Mouse (Mus musculus) liver, embryonic 12.5 days (tissue): Measurements from ENCODE around the gene Wdr46. TPM values are rescaled to one million over a fixed set of nuclear protein-coding genes. Genes with fewer than 3 reads are reported as not detected.
"Not testable (repeated sequence)": the region's sequence is repeated elsewhere in the genome, so short reads cannot be mapped to it uniquely, and the experiment has no call there.

Source experiments
- ATAC-seq: fragments of 200-750 bp; cut with Nextera tagmentation; 2 replicates; pipeline ENCODE4 v1.8.0; 2017; ENCODE audit warnings: moderate number of reproducible peaks, mild to moderate bottlenecking, moderate library complexity
- H3K27ac ChIP-seq: fragments of 300-500 bp; sonication (generic); 2 replicates; pipeline ENCODE4 v1.5.1; 2016; ENCODE audit warnings: mild to moderate bottlenecking
- H3K27me3 ChIP-seq: fragments of 300-500 bp; sonication (generic); replicated peaks from 2 replicates; pipeline ENCODE4 v1.6.1; 2016; ENCODE audit warnings: mild to moderate bottlenecking, moderate library complexity
- H3K36me3 ChIP-seq: fragments of 300-500 bp; sonication (generic); 2 replicates; pipeline ENCODE4 v1.6.1; 2016; ENCODE audit warnings: mild to moderate bottlenecking, moderate library complexity
- H3K4me1 ChIP-seq: fragments of 300-500 bp; sonication (generic); 2 replicates; pipeline ENCODE4 v1.6.1; 2016
- H3K4me2 ChIP-seq: fragments of 300-500 bp; sonication (generic); 2 replicates; pipeline ENCODE4 v1.6.1; 2016; ENCODE audit warnings: mild to moderate bottlenecking, moderate library complexity
- H3K4me3 ChIP-seq: fragments of 300-500 bp; sonication (generic); 2 replicates; pipeline ENCODE4 v1.5.1; 2016; ENCODE audit warnings: mild to moderate bottlenecking, moderate library complexity
- H3K9ac ChIP-seq: fragments of 300-500 bp; sonication (generic); 2 replicates; pipeline ENCODE4 v1.6.1; 2016; ENCODE audit warnings: mild to moderate bottlenecking, moderate library complexity
- H3K9me3 ChIP-seq: fragments of 300-500 bp; sonication (generic); replicated peaks from 2 replicates; pipeline ENCODE4 v1.6.1; 2016; ENCODE audit warnings: mild to moderate bottlenecking, moderate library complexity
- WGBS: fragments of 180-500 bp; shearing (Covaris S2); methylation state at CpG from one replicate; pipeline ENCODE4 v1.1.7; 2016; ENCODE audit not compliant: insufficient replicate concordance; 5-methylcytosine and 5-hydroxymethylcytosine counted together
- polyA plus RNA-seq: library from polyadenylated mRNA; unstranded; fragments of >200 nt; fragmentation: Nextera tagmentation; extraction: Ambion mirVana; gene quantifications from 2 replicates; pipeline ENCODE4 v1.2.1, GENCODE M21; 2016

The Wdr46 gene
- polyA plus RNA-seq = 49.4 and 52.7 TPM in 2 replicates

DNA sequence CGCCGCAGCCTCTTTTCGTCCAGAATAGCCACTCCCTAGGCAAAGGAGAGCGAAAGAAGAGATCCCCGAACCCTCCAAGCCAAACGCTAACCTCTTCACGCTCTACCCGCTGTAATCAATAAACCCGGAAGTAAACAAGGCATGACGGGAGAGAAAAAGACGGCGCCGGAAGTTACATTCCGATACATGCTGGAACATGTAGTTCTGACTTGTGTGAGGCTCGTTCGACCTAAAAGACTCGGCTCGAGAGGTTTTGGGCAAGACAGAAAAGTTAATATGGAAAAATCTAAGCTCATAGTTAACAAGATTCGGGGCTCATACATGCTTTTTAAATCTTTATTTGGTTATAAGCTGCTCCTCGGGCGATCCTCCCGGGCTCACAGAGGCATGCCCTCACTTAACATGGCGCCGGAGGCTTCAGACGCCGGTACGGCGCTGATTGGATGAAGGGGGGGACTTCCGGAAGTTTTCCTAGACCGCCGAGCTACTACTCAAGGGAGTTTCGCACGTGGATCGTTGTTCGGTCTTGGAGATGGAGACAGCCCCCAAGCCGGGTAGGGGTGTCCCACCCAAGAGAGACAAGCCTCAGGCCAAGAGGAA lies at the start of gene Wdr46, which contains the start of gene Pfdn6:
Gene Wdr46, plus strand, starts transcription at position 455 of the 600 bp plus-strand sequence.
Gene Pfdn6, minus strand, starts transcription at position 138 of the 600 bp plus-strand sequence.
- H3K36me3 ChIP-seq = peaks cover 70% of the 10 kb centered on the region
- H3K9me3 ChIP-seq = no peaks in the 10 kb centered on the region
- WGBS = under 1% methylated on average over 36 of the region's 36 CpGs
- no peaks in the 10 kb centered on the region for H3K27me3 ChIP-seq
- peak; percentile 88 for ATAC-seq
- peak within 1 kb of the TSS; percentile 77 for H3K27ac ChIP-seq
- H3K4me1 ChIP-seq = peaks cover 38% of the 10 kb centered on the region
- H3K4me2 ChIP-seq = peak within 1 kb of the TSS; percentile 98
- peak within 1 kb of the TSS; percentile 91 for H3K4me3 ChIP-seq
- peak within 1 kb of the TSS; percentile 93 for H3K9ac ChIP-seq

DNA sequence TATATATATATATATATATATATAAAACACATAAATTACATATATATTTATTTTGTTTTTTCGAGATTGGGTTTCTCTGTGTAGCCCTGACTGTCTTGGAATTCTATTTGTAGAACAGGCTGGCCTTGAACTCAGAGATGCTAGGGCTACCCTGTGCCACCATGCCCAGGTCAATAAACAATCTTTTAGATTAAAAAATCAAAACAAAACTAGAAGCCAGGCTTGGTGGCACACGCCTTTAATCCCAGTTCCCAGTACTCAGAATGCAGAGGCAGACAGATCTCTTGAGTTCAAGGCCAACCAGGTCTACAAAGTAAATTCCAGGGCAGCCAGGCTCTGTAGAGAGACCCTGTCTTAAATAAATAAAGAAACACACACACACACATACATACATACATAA lies 49.1 kb upstream of the Wdr46 start:
- Histone ChIP-seq H3K36me3 (peaks cover 14% of the 10 kb centered on the region), H3K27me3 (no peaks in the 10 kb centered on the region), H3K4me3 (no peak overlapping the region), H3K4me2 (0 out of 2 replicates have a peak overlapping the region, but pooled peaks have one; percentile 20), H3K27ac (no peak overlapping the region), H3K9ac (no peak overlapping the region), H3K9me3 (no peaks in the 10 kb centered on the region), H3K4me1 (peaks cover 24% of the 10 kb centered on the region)
- ATAC-seq = no peak
- WGBS = 45% methylated on average over 2 of the region's 2 CpGs

DNA sequence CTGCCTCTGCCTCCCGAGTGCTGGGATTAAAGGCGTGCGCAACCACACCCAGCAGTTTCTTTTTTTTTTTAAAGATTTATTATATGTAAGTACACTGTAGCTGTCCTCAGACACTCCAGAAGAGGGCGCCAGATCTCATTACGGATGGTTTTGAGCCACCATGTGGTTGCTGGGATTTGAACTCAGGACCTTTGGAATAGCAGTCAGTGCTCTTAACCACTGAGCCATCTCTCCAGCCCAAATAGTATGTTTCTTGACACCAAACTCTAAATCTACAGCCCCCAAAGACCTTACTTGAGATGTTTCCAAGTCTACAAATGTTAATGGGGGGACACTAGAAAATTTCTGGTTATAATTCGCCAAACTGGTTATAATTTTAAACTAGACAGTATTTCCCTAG lies 48.6 kb upstream of the Wdr46 start:
- H3K4me1 ChIP-seq = peaks cover 24% of the 10 kb centered on the region
- not testable (repeated sequence) for H3K36me3 ChIP-seq, H3K9ac ChIP-seq, H3K4me3 ChIP-seq, H3K27ac ChIP-seq, H3K9me3 ChIP-seq, H3K27me3 ChIP-seq, H3K4me2 ChIP-seq, ATAC-seq
- WGBS = 61% methylated on average over 6 of the region's 6 CpGs

DNA sequence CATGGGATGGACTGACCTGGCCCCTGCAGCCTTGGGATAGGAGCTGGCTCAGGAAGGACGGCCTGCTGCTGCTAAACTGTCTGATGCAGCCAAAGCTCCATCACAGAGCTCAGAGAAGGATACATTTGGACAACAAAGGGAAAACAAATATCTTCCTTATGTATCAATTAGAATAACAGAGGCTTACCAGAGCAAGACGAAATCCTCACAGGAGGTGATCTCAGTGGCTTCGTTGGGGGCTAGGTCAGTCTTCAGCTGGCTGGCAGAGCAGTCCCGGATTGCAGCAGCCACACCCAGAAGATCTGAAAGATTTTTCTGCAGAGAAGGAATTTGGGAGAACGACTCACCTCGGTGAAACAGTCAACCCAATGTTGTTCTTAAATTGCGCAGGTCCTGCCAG lies 48.0 kb upstream of the Wdr46 start:
- ATAC-seq = no peak
- Histone ChIP-seq H3K27me3 (no peaks in the 10 kb centered on the region), H3K4me3 (no peak overlapping the region), H3K9ac (no peak overlapping the region), H3K9me3 (no peaks in the 10 kb centered on the region), H3K27ac (no peak overlapping the region), H3K4me1 (peaks cover 27% of the 10 kb centered on the region), H3K4me2 (no peak overlapping the region), H3K36me3 (peaks cover 6% of the 10 kb centered on the region; the same call in 1 of the 2 replicates)
- WGBS = 39% methylated on average over 7 of the region's 7 CpGs

DNA sequence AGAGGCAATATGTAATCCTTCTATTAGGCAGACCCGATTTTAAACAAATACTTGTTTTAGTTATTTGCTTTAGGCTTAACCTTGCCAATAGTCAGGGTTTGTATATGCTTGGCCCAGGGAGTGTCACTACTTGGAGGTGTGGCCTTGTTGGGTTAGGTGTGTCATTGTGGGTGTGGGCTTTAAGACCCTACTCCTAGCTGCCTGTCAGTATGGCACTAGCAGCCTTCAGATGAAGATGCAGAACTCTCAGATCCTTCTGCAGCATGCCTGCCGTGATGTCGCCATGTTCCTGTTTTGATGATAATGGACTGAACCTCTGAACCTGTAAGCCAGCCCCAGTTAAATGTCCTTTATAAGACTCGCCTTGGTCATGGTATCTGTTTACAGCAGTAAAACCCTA lies 47.4 kb upstream of the Wdr46 start:
- H3K4me3 ChIP-seq, ATAC-seq, H3K36me3 ChIP-seq, H3K9me3 ChIP-seq, H3K27ac ChIP-seq, H3K27me3 ChIP-seq, H3K9ac ChIP-seq, H3K4me2 ChIP-seq: not testable (repeated sequence)
- peaks cover 27% of the 10 kb centered on the region for H3K4me1 ChIP-seq
- 66% methylated on average over 4 of the region's 4 CpGs for WGBS

DNA sequence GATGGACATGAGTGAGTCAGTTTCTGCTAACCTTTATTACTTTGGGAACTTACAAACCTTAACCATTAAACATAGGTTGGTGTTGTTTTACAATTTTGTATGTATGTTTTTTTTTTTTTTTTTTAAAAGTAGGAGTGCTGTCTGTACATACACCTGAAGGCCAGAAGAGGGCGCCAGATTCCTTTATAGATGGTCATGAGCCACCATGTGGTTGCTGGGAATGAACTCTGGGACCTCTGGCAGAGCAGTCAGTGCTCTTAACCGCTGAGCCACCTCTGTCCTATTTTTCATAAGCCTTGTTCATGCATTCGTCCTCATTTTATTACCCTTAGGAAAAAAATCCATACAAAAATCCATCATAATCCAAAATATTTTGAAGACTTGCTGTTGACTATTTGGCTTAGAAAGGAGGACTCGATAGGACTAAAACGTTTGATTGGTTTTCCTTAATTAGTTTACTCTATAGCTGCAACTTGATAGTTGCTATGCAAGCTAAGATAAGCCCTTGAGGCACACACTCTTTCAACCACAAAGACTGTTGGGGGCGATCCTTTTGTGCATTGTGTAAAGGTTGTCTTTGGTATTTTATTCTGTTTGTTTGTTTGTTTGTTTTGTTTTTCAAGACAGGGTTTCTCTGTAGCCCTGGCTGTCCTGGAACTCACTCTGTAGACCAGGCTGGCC lies 43.2 kb upstream of the Wdr46 start:
- peaks cover 52% of the 10 kb centered on the region for H3K4me1 ChIP-seq
- H3K4me3 ChIP-seq = no peak overlapping the region
- ATAC-seq = no peak
- peak overlapping the region; percentile 52 for H3K27ac ChIP-seq
- H3K9ac ChIP-seq = no peak overlapping the region
- WGBS = 14% methylated on average over 6 of the region's 6 CpGs
- no peak overlapping the region for H3K4me2 ChIP-seq
- no peaks in the 10 kb centered on the region for H3K9me3 ChIP-seq
- H3K36me3 ChIP-seq = no peaks in the 10 kb centered on the region
- no peaks in the 10 kb centered on the region for H3K27me3 ChIP-seq

DNA sequence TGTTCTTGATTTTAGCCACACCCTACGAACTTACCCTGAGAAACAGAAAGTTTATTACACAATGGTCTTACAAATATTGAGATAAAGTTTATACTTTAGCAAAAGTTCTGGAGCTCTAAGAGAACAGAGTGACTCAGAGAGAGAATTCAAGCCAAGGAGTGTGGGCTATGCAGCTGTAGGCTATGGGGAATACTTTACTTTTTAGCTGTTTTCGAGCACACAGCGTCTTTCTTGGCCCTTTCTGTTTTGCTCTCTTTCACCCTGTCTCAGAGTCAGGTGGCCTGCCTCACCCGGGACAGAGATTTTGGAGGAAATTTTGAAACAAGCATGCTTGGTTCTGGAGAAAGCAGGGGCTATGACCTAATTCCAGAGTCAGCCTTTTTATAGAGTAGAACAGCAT lies 42.3 kb upstream of the Wdr46 start:
- not testable (repeated sequence) for H3K27me3 ChIP-seq, H3K9me3 ChIP-seq, ATAC-seq, H3K36me3 ChIP-seq, H3K9ac ChIP-seq, H3K4me2 ChIP-seq, H3K4me3 ChIP-seq
- Histone ChIP-seq H3K4me1 (peaks cover 61% of the 10 kb centered on the region), H3K27ac (peak overlapping the region; percentile 91)
- 72% methylated on average over 4 of the region's 4 CpGs for WGBS

DNA sequence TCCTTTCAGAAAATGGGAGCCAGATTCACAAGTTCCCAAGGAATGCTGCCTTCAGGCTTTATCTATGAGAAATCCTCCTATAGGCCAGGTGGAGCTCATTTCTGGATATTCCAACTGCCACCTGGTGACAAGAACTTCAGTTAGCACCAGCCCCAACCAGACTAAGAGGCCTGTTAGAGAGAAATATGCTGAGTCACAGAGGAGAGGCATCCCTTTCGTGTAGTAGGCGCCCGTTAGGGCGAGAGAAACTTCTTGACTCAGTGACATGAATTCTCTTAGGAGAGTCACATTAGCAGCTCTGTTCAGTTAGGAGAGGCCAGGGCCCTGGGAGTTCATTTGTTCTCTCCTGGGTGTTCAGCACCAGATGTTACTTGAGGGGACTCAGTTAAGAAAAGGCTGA lies 40.8 kb upstream of the Wdr46 start:
- Histone ChIP-seq H3K27me3 (no peaks in the 10 kb centered on the region), H3K9me3 (no peaks in the 10 kb centered on the region), H3K4me2 (peak overlapping the region; percentile 35), H3K4me3 (no peak overlapping the region), H3K27ac (peak overlapping the region; percentile 91), H3K9ac (peak overlapping the region; percentile 46), H3K4me1 (peaks cover 75% of the 10 kb centered on the region), H3K36me3 (no peaks in the 10 kb centered on the region)
- WGBS = 20% methylated on average over 4 of the region's 4 CpGs
- ATAC-seq = peak; percentile 80

DNA sequence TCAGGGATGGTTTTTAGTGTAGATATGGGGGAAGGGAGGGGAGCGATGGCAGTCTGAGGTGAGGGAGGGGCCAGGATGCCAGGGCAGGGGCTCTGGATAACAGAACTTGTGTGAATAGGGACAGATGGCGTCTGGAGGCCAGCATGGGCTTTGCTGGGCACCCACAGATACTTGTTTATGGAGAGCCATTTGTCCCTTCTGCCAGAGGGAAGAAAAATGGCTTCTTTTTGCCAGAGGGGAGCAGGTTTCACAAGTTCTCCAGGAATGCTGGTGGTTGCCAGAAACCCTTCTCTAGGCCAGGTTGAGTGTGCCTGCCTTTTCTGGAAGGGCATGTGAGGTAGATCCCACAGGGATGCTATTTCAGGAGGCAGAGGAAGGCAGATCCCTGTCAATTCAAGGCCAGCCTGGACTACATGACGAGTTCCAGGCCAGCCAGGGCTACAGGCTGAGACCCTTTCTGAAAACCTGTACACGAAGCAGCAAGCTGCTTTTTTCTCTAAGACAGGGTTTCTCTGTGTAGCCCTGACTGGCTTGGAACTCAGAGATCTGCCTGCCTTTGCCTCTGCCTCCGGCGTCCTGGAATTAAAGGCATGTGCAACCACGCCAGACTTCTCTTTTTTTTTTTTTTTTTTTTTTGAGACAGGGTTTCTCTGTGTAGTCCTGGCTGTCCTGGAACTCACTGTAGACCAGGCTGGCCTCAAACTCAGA lies 40.0 kb upstream of the Wdr46 start:
- Histone ChIP-seq H3K27me3 (no peaks in the 10 kb centered on the region), H3K36me3 (no peaks in the 10 kb centered on the region), H3K4me2 (peak overlapping the region; percentile 35), H3K4me3 (no peak overlapping the region), H3K9me3 (no peaks in the 10 kb centered on the region), H3K9ac (peak overlapping the region; percentile 46), H3K4me1 (peaks cover 81% of the 10 kb centered on the region), H3K27ac (peak overlapping the region; percentile 91)
- WGBS = 58% methylated on average over 7 of the region's 7 CpGs
- peak; percentile 35 for ATAC-seq

DNA sequence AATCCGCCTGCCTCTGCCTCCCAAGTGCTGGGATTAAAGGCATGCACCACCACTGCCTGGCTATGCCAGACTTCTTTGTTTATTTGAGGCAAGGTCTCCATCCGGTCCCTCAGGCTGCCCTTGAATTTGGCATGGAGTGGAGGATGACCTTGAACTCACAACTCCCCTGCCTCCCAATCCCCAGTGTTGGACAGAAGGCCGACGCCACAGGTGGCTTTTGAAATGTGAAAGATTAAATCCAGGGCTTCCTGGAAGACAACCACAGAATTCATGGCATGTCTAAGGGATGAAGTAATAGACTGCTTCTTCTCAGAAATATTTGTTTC lies 39.5 kb upstream of the Wdr46 start:
- Histone ChIP-seq H3K9ac (no peak overlapping the region), H3K4me2 (no peak overlapping the region), H3K27me3 (no peaks in the 10 kb centered on the region), H3K27ac (peak overlapping the region; percentile 91), H3K4me1 (peaks cover 81% of the 10 kb centered on the region), H3K36me3 (no peaks in the 10 kb centered on the region), H3K4me3 (no peak overlapping the region), H3K9me3 (no peaks in the 10 kb centered on the region)
- WGBS = 78% methylated on average over 4 of the region's 4 CpGs
- no peak for ATAC-seq

DNA sequence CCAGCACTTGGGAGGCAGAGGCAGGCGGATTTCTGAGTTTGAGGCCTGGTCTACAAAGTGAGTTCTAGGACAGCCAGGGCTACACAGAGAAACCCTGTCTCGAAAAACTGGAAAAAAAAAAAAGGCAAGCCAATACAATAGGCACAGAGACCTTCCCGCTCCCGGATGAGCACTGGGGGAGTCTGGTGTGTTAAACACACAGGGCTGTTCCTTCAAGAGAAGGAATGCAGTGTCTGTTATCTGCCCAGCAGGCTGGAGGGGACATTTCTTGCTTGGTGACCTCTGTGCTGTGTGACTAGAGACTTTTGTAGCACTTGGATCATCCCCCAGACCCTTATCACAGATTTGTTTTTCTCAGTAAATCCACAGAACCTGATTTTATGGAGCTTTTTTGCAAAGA lies 38.8 kb upstream of the Wdr46 start:
- H3K9ac ChIP-seq = no peak overlapping the region
- peak overlapping the region; percentile 59 for H3K27ac ChIP-seq
- H3K27me3 ChIP-seq = no peaks in the 10 kb centered on the region
- no peak for ATAC-seq
- no peak overlapping the region for H3K4me3 ChIP-seq
- H3K9me3 ChIP-seq = no peaks in the 10 kb centered on the region
- no peak overlapping the region for H3K4me2 ChIP-seq
- H3K4me1 ChIP-seq = peaks cover 81% of the 10 kb centered on the region
- 67% methylated on average over 4 of the region's 4 CpGs for WGBS
- H3K36me3 ChIP-seq = no peaks in the 10 kb centered on the region

DNA sequence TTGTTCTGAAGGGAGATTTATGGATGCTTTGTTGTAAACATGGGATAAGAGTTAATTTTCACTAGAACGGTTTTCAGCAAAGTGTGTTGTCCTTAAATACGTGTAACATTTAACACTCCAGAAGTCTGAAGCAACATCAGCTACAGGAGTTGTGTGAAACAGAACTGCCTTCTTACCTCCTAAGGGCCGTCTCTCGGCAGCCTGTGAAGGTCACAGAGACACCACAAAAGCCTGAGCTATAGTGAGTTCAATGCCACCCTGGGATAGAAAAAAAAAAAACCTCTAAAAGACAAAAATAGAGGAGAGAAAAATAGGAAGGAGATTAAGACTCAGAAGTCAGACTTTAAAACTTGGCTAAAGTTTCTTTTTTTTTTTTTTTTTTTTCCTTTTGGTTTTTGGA lies 38.4 kb upstream of the Wdr46 start:
- ATAC-seq = no peak
- Histone ChIP-seq H3K9ac (0 out of 2 replicates have a peak overlapping the region, but pooled peaks have one; percentile 9), H3K27me3 (no peaks in the 10 kb centered on the region), H3K36me3 (no peaks in the 10 kb centered on the region), H3K4me1 (peaks cover 81% of the 10 kb centered on the region), H3K27ac (peak overlapping the region; percentile 59), H3K9me3 (no peaks in the 10 kb centered on the region), H3K4me2 (peak overlapping the region; percentile 37), H3K4me3 (no peak overlapping the region)
- WGBS = 65% methylated on average over 4 of the region's 4 CpGs
